Mouse (Mus musculus) c-Kit-positive CD71-negative TER-119-negative erythroid progenitor cells, embryonic 14.5 days (primary cell): ENCODE results near the gene Pard3b.

Experiments
- DNase-seq: peaks from one replicate; pipeline ENCODE4 v3.0.0-alpha.2; 2013; ENCODE audit warnings: low read depth

Gene Pard3b

DNA sequence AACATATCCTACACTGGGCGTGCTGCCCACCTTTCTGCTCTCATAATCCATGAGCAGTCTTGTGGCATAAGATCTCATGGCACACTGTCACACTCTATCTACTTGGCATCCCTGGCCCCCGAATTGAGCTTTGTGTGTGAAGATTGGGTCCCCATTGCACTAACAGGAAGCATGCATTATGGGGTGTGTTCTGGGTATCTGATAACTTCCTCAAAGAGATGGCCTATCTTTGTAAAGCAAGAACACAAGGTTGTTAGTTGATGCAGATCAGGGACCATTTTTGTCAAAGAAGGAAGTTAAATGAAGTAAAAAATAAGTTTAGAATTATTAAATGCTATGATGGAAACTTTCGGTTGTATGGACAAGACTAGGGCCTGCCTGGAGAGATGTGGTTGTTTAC is 755.9 kb downstream of the Pard3b start:
- no peak for DNase-seq

DNA sequence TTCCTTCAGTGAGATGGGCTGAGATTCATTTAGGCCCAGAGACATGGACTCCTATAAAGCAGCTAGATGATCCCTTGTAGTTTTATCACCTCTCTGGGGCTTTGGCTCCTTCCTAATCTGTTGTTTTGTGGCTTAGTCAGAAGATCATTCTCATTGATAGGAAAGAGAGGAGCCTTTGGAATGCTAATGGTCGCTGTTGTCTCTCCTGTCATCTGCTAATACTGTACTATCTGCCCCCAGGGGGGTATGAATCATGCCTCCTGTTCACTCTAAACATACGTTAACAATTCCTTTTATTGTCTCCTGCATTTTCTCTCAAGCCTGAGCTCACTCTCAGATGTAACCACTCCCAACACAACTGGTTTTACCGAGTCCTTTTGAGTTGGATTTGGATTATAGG is 759.6 kb downstream of the Pard3b start:
- no peak for DNase-seq

DNA sequence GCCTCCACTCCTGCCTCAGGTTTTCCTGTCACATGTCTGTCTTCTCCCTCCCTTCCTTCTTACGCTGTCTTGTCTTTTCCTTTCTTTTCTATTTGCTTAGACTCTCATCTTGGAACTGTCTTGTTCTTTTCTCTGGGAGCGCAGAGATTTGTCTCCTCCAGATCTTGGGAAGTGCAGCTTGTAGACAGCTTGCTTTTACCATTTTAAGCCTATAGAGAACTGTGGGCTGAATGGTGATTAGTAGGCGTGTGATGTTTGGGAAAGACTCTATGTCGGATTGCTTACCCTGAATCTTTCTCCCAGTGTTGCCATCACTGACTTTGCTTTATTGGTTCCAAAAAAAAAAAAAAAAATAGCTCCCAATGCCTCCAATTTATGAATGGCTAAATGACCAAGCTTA is 760.1 kb downstream of the Pard3b start:
- DNase-seq, result no peak

DNA sequence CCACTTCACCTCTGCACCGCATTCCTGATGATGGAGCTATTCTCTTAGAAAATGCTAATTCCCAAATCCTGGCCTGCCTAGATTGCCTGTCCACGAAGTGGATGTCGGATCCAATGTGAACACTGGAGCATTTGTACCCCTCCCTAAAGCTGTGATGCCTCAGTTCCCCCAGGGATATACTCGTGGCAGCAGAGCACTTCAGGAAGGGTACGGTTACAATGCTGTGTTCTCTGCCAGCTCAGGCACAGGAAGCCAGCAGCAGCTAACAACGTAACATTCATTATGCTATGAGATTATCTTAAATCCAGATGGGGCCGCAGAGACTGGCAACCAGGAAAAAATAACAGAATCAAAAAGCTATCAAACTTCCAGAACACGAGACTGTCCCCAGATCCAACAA is 766.4 kb downstream of the Pard3b start:
- no peak for DNase-seq

DNA sequence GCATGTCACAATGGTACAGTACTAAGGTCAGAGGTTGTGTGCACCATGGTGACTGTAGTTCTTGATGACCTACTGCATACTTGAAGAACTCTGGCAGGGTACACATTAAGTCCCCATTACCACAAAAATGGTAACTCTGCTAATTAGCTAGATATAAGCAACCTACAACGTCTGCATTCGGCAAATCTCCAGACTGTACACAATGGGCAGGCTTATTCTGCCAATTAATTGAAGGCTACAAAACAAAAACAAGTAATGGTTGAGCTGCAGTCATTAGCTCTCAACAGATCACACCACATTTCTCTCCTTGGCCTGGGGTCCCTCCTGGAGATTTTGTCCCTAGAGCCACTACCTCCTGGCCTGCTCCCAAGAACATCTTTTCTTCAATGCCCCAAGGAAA is 772.7 kb downstream of the Pard3b start:
- DNase-seq, result no peak

DNA sequence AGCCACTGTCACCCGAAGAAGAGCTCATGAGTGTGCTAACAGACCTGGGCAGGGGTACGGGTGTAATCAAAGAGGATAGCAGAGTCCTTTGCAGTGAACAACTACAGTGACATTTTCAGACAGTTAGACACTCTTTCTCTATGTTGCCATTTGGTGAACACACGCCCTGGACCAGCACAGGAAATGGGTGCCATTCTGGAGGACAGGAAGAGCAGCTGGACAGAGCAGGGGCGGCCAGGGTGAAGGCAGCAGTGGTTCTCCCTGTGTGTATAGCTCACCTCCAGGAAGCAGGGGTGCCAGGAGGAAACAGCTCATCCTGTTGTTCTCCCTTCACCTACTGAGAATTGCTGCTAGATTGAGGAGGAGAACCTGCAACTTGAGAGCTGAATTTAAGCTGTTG is 773.4 kb downstream of the Pard3b start:
- no peak for DNase-seq

DNA sequence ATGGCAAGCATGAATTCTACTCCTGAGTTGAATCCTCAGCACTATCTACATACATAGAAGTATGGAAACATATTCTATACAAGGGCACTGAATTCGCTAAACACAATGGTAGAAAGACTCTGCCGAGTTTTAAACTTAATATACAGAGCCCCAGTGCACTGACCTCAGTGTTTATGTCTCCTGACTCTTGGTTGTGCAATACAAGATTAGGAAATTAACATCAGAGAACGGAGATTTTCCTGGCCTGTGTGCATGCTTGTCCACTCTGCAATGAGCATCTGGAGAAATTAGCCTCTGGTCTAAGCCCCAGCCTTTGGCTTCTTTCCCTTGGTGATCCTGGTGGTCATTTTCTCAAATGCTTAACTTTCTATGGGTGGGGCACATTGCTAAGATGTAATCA is 774.4 kb downstream of the Pard3b start:
- no peak for DNase-seq

DNA sequence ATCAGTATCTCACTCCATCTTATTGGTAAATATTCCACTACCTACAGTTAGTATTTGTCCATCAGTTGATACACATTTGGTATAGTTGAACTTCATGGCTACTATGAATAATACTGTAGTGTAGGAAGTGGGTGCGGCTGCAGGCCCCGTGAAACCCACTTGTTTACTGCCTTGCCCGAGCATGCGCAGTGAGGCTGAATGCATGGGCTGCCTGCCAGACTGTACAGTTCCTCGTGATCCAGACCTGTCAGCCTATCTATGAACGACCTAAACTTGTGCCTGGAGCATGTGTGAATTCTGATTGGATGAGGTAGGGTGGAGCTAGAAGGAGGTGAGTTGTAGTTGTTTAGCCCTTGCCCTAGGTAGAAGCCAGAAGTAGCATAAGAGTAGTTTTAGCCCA is 775.9 kb downstream of the Pard3b start:
- DNase-seq, result no peak

DNA sequence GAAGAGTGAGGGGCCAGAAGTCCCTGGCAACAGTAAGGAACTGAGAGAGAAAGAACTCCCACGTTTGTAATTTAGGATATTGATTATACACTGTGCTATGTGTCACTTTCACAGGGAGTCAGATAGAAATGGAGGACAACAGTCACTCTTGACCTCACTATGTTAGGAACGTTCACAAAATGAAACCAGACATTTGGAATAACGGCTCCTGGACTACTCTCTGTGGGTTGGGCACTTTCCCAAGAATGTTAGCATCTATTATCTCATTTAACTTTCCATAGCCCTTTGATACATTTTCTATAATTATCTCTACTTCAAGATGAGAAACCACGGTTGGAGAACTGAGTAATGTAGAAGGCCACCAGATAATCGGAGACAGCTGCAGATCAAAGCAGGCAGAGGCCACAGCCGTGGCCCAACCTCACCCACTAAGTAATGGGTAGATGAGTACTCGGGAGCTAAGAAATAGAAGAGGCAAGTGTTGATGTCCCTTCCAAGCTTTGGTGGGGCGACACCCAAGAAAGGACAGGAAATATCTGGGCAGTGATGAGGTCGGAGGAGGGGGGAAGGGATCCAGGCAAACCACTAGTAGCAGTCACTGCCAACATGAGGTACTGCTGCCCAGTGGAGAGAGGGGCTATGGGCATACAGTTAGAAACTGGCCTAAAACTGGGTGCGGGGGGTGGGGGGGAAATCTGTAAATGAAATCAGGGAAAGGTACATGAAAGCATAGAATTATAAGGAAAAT is 778.2 kb downstream of the Pard3b start:
- DNase-seq, result no peak

DNA sequence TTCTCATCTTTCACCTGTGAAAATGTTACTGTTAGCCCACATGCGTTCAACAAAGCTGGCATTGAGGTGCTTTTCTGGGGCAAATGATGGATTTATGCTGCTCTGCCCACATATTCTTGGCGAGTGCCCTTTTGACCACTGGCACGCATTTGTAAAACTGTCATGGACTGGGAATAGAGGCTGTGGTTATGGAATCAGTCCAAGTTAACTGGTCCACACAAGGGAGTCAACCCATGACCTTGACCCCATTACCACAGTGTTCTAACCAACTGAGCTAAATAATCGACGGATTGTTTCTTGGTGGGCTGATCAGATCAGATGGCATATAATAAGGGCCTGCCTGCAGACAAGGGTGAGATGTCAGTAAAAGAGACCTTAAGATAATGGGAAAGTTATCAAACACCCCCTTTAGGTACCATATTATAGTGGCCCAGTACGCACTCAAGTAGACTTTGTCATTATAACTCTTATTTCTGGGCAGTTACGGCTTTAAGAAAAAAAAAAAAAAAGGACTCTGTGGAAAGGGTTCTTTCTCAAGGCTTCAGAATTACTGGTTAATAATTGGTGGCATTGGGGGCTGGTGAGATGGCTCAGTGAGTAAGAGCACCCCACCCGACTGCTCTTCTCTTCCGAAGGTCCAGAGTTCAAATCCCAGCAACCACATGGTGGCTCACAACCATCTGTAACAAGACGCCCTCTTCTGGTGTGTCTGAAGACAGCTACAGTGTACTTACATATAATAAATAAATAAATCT is 784.4 kb downstream of the Pard3b start:
- no peak for DNase-seq

DNA sequence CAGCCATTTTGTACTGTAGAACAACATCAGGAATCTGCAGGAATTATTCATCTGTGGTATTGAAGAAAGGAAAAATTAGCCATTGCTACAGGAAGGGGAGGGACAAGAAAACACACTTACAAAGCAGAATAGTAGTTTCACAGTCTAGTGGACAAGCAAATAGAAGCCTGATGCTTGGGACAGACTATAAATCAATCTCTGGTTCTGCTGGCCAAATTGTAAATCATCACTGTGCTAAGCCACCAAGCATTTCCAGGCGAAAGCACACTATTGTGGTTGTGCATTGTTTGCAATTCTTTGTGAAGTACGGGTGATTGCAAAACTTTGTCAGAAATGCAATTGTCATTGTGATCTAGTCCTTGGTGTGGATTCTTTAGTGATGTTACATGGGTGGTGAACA is 786.7 kb downstream of the Pard3b start:
- no peak for DNase-seq

DNA sequence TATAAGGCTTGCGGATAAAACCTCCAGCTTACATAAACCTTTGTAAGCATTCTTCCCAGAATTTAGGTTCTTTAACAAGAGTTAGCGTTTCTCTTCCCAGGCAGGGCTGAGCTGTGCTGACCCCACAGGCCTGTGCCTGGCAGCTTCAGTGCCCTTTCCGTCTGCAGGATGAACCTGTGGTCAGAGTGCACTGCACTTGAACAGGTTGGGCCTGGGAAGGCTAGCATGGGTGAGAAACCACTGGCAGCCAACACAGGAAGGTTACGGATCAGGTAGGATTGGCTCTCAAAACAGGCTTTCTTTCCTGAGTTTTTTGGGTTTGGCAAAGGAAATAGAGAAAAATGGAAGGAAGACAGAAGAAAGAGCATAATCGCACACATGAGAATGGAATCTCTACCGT is 790.1 kb downstream of the Pard3b start:
- no peak for DNase-seq

DNA sequence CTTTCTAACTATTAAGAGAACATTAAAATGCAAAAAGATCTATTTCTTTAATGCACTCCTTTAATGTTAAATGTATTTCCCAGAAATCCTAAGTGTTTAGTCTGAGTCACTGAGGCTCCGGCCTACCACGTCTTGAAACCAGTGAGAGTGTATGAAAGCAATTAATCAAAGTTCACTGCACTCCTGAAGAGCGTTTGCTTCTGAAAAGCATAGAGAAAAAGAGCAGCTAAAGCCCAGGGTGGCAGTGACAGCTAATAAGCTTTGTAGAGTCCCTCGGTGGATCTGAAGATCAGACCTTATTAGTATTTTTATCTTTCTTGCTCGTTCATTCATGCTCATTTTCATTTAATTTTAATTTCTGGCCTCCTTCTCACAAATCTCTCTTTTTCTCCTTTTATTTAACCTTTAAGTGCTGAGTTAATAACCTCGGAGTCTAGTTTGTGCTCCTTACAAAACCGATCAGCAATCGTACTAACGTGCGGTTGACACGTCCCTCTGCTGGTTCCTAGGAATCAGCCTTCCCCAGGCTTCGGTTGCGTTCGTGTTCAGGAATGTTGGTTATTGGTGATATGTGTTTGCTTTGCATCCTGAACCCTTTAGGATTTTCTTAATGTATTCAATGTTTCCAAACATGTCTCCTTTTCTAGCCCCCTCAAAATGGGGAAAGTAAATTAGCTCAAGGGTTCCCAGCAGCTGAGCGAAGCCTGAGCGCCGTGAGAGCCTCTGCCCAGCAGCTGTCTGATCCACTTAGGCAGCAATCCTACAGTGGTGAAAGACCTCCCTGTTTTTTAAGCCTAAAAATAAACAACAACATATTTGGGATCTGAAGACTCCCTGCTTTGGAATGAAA is 790.9 kb downstream of the Pard3b start:
- no peak for DNase-seq

DNA sequence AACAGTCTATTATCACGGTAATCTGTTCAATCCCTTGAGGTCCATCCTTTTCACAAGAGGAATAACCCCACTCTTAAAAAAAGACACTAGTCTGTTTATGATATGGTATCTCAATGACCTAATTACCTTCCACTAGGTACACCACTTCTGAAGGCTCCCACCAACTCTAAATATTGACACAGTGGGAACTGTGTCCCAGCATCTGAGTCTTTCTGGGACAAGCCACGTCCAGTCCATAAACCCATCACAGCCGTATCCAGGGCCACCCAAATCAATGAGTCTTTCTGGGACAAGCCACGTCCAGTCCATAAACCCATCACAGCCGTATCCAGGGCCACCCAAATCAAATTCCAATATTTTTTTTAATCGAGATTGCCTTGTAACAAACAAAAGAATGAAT is 792.4 kb downstream of the Pard3b start:
- DNase-seq, result no peak

DNA sequence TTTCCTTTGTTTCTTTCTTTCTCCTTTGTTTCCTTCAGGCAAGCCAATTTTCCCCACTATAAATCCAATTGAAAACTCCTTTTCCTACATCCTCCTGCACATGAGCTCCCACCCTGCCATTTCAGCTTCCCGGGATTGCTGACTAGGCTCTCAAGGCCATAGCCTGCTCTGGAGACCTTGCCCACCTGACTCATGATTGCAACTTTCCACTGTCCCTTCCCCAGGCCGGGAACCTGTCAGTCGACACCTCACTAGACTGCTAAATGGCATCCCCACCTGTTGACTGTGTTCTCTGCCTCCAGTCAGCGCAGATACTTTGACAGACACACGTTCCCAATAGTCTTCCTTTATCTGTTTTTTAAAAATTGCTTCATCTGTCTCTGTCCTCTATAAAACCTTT is 795.3 kb downstream of the Pard3b start:
- no peak for DNase-seq

DNA sequence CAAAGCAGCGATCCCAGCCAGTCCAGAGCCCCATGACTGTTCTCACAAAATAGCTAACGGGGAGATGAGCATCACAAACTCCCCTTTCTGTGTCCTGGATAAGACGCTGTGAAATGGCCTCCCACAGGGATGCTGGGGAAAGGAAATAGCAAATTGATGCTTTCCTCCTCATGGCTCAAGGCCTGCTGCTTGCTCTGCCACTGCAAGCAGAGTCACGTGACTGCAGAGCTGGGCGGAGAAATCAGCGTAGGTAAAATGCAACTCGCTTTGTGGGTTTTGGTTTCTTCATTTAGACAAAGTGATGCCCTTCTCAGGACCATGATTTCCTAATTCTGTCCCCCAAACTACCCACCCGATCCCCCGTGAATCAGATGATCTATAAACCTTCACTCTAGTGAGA is 797.2 kb downstream of the Pard3b start:
- no peak for DNase-seq

DNA sequence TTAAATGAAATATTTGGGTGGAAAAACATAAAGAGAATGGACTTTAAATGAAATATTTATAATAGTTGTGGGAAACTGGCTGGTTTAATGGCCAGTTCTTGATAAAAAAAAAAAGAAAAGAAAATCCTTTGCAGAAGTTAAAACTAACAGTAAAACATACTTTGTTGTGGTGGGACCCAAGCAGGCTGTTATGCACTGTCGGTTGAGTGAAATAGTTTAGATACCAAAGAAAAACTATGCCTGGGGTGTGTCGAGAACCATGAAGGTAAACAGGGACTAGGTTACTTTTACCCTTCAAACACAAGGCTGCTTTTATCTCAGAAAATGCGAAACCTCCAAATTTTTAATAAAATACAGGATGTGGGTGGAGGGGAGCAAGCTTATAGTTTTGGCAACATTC is 797.7 kb downstream of the Pard3b start:
- DNase-seq, result no peak

DNA sequence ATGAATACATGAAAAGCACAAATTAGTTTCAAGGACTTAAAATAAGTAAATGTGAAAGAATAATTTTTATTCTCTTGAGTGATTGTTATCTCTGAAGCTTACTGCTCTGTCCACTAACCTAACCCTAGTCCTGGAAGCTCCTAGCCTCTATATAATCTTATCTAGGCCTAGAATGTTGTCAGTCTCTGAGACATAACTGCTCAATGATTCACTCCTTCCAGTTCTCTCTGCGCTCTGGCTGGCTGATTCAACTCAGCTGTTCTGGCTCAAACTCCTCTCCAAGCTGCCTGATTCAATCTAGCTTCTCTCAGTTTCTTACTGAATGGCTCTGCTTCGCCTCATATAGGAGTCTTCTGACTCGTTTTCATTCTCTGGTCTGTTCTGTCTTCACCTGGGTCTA is 798.9 kb downstream of the Pard3b start:
- DNase-seq, result no peak

DNA sequence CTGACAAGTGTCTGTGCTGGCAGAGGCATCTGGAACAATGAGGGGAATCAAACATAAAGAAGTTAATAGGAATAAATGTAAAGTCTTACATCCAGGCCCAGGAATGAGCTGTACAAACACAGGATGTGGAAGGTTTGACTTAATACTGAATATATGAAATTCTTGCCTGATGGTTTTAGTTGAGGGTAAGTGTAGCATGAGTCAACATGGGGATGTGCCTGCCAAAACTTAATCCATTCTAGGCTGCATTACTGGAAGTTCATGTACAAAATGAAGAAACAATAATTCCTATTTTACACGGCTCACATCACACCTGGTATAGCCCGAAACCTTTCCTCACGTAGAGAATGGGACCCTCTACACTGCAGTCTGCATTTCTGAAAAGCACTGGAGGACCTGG is 805.8 kb downstream of the Pard3b start:
- DNase-seq, result no peak

DNA sequence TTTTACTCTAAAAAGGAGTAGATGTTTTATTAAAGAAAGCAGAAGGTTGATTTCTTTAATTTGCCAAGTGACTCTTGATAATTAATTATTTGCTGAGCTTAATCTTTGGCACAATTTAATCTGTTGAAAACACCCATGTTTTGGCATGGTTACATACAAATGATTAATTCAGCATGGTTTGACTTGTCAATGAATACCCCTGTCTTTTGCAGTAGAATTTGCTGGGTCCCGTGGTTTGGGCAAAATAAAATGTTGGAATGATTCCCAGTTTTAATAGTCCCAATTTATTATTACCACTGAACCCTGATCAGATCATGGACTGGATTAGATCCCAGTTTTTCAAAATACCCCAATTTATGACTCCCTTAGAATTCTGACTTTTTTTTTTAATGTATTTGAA is 808.2 kb downstream of the Pard3b start:
- no peak for DNase-seq

DNA sequence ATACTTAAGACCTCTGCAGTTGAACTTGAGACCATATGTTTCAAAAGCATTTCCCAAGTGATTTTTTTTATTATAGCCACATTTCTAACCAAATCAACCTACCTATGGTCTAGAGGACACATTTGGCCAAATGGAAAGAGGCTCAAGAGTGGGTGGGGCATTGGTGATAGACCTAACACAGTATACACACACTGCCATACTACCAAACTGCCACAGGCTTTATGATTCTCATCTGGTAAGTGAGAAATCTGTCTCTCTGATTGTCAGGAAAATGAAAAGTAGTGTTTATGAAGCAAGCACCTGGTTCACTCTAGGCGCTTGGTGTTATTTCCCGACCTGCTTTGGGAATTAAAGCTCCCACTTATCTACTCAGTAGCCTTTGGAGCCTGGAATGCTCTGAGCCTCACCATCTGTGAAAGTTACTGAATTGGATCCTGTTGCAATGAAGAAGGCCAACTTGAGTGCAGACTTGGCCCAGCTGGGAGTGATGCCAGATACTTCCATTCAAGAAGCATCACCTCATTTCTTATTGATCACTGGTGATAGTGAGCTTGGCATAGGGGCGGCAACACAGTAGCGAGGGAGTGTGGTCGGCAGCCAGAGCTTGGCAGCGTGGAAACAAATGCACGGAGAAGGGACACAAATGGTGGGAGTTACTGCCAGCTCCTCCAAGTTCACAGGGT is 810.7 kb downstream of the Pard3b start:
- no peak for DNase-seq

DNA sequence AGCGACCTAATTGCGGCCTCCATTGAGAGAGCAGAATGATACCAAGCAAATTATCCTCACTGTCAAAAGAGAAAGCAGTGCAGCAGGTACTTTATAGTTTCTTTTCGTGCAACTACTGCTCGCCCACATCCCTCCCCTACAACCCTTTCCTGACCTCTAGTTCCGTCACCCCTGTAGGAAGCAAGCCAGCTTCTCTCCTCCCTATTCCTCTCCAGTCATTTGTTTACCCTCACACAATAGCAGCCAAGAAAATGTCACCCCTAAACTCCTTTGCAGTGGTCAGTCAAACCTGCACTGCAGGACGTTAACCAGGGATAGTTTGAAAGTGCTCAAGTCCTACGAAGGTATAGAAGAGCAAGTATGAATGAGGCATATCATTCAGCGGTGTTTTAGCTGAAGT is 826.9 kb downstream of the Pard3b start:
- DNase-seq, result no peak
